Mouse (Mus musculus) brown adipose tissue, adult 24 weeks (tissue): ENCODE results near the gene Ago3. TPM values are rescaled to one million over a fixed set of nuclear protein-coding genes. Genes with fewer than 3 reads are reported as not detected.

ENCODE experiments used
- H3K27ac ChIP-seq: fragments of 200-500 bp; replicated peaks from 2 replicates; pipeline ENCODE4 v1.5.1; 2012; ENCODE audit warnings: low read depth, mild to moderate bottlenecking, low read length
- H3K4me1 ChIP-seq: fragments of 200-500 bp; 2 replicates; pipeline ENCODE4 v1.6.1; 2012; ENCODE audit warnings: low read length, mixed read lengths; ENCODE audit not compliant: control insufficient read depth, insufficient read depth, insufficient read length
- H3K4me3 ChIP-seq: fragments of 200-500 bp; 2 replicates; pipeline ENCODE4 v1.5.1; 2012; ENCODE audit warnings: low read depth, mild to moderate bottlenecking, low read length, moderate library complexity; ENCODE audit not compliant: insufficient read depth
- polyA plus RNA-seq: library from polyadenylated mRNA; stranded (reverse); fragments of >200 nt; gene quantifications from 2 replicates; pipeline ENCODE4 v1.2.4, GENCODE M21; 2012; ENCODE audit not compliant: missing spikeins, insufficient read depth, insufficient read length

Ago3 gene
- polyA plus RNA-seq, 1 experiment: 4.6 TPM

DNA sequence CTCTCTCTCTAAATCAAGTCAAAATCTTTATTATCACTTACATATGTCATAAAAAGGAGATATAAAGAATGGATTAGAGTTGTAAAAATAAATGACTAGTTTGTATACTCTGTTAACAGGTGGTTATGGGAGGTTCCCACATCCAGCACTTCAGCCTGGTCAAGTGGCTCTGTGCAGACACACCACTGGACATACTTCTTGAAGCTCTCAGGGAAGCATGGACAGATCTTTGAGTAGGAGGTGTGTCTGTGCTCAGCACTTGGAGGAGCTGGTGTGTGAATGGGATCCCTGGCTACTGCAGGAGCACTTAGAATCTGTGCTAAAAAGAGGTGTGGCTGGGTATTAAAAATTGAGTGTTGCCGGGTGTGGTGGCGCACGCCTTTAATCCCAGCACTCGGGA, 99.1 kb downstream of the Ago3 start:
- H3K27ac ChIP-seq: no peak overlapping the region
- no peak overlapping the region for H3K4me3 ChIP-seq
- H3K4me1 ChIP-seq: no peaks in the 10 kb centered on the region

DNA sequence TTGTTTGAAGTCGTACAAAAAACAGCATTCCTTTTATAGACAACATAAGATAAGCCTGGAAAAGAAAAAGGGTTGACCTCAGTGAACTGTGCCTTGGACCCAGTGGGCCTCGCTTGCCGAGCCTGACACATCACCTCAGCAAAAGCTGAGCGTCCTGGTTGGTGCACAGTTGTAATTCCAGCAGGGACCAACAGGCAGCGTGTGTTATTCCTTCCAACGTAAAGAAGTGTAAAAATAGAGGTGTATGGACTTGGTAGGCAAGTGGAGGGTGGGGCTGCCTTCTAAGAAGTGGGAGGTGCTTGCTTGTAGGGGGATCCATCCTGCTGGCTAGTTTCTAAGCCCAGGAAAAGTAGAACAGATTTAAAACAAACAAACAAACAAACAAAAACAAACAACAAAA, 103.3 kb downstream of the Ago3 start:
- H3K4me3 ChIP-seq: no peak overlapping the region
- no peaks in the 10 kb centered on the region for H3K4me1 ChIP-seq
- no peak overlapping the region for H3K27ac ChIP-seq

- Histone ChIP-seq H3K27ac (no peak within 1 kb of the TSS), H3K4me1 (no peaks in the 10 kb centered on the region), H3K4me3 (no peak within 1 kb of the TSS)
These were observed 104.0 kb downstream of the Ago3 start, which contains the start of gene Tekt2 for GRCm38 (mm10) chr4:126325281-126325861. TSS of gene Tekt2 (minus strand) at chr4:126325688.

DNA sequence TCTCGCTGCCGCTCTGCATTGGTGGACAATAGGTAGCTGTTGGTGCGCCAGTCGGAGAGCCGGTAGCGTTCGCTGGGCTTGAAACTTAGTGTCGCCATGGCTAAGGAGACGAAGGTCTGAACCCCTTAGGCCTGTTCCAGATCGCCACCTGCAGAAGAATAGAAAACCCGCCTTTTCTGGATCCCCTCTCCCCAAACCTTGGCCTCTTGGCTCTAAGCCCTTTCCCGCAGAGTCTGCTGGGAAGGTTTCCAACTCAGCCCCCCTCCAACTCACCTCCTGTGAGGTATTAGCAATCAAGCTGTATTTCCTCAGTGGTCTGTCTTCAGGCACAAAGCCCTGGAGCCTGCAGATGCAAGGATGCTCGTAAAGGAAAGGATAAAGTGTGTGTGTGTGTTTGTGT, 104.5 kb downstream of the Ago3 start:
- no peak overlapping the region for H3K4me3 ChIP-seq
- no peak overlapping the region for H3K27ac ChIP-seq
- H3K4me1 ChIP-seq: 0 out of 2 replicates have a peak, but pooled peaks cover 2% of the 10 kb centered on the region

DNA sequence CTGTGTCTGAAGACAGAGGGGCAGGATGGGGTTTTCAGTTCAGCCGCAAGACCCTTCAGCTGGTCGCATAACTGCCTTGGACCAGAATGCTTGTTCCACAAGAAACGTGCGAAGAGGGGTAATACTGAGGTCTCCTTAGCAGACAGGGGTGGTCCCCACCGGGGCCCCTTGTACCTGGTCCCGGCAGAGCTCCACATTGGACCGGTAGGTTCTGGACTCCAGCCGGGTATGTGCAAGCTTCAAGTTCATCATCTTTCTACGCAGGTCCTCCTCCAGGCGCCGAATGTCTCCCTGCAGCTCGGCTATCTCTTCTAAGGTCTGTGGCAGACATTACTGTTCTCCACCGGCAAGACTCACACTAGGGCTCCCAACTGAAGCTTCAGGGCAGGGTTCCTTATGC, 106.7 kb downstream of the Ago3 start:
- H3K4me1 ChIP-seq: 0 out of 2 replicates have a peak, but pooled peaks cover 3% of the 10 kb centered on the region
- no peak overlapping the region for H3K4me3 ChIP-seq
- H3K27ac ChIP-seq: no peak overlapping the region

- no peak overlapping the region for H3K27ac ChIP-seq
- H3K4me3 ChIP-seq: peak overlapping the region; percentile 34; the same call in 1 of the 2 replicates
- H3K4me1 ChIP-seq: 0 out of 2 replicates have a peak, but pooled peaks cover 3% of the 10 kb centered on the region
These were observed 107.4 kb downstream of the Ago3 start for GRCm38 (mm10) chr4:126321854-126322511.

- Histone ChIP-seq H3K4me3 (peak within 1 kb of the TSS; percentile 82), H3K4me1 (peaks cover 6% of the 10 kb centered on the region; the same call in 1 of the 2 replicates), H3K27ac (peak within 1 kb of the TSS; percentile 54; the same call in 1 of the 2 replicates)
These were observed 108.1 kb downstream of the Ago3 start, which contains the start of gene Adprhl2 for GRCm38 (mm10) chr4:126321111-126321853. TSS of gene Adprhl2 (minus strand) at chr4:126321703.

DNA sequence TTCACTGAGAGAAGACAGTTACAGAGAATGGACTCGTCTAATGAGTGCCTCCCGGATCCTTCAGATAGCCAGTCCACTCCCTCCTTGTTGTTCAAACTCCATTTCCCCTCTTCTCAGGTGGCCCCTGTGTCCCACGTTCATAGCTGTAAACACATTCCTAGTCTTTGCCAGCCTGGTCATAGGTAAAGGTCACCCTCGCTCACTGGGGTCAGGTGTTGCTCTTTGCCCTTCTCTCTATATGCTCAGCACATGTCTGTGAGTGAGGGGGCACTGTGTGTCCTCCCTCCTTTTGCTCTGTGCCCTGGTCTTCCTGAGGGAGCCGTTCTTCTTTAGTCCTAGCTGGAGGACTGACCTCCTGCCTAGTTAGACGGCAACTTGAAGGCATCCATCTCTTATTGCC, 109.5 kb downstream of the Ago3 start:
- H3K4me1 ChIP-seq: peaks cover 8% of the 10 kb centered on the region; the same call in 1 of the 2 replicates
- no peak overlapping the region for H3K27ac ChIP-seq
- no peak overlapping the region for H3K4me3 ChIP-seq

- Histone ChIP-seq H3K4me3 (no peak overlapping the region), H3K4me1 (peaks cover 8% of the 10 kb centered on the region; the same call in 1 of the 2 replicates), H3K27ac (no peak overlapping the region)
These were observed 112.8 kb downstream of the Ago3 start for GRCm38 (mm10) chr4:126316443-126317040.

- H3K27ac ChIP-seq: no peak overlapping the region
- H3K4me3 ChIP-seq: no peak overlapping the region
- H3K4me1 ChIP-seq: peaks cover 8% of the 10 kb centered on the region; the same call in 1 of the 2 replicates
These were observed 113.4 kb downstream of the Ago3 start for GRCm38 (mm10) chr4:126315931-126316330.

DNA sequence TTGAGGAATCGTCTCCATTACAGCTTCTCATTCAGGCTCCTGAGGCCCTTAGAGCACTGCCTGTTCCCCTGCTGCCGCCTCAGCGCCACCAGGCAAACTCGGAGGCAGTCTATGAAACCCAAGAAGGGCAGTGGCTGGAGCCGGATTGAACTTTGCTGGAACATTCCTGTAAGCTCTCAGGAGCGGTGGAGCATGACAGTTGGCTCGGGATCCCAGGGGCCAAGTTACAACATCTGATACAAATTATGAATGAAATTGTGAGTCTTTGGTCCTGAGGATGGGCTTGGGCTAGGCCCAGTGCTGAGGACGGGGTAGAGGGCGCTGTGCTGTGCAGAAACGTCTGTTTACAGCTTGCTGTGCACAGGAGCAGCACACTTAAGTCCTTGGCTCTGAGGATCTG, 115.0 kb downstream of the Ago3 start:
- Histone ChIP-seq H3K4me1 (peaks cover 5% of the 10 kb centered on the region; the same call in 1 of the 2 replicates), H3K4me3 (no peak overlapping the region), H3K27ac (no peak overlapping the region)

DNA sequence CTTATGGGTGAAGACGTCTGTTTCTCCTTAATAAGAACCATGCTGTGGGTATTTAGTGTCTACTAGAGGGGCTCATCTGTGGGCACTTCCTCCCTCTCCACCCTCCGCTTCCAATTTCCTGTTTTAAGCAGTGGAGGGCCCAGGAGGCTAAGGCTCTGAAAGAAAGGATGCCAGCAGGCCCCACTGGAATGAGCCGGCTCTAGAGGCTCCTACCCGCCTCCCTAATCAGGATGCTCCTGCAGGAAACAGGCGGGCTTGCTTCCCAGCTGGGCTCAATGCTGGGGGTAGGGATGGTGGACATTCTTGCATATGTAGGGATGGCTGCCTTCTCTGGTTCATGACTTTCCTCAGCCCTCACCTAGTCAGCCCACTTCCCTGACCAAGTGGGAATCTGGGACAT, 116.2 kb downstream of the Ago3 start:
- H3K4me3 ChIP-seq: no peak overlapping the region
- H3K4me1 ChIP-seq: peaks cover 5% of the 10 kb centered on the region; the same call in 1 of the 2 replicates
- no peak overlapping the region for H3K27ac ChIP-seq

GRCm38 (mm10) chr4:126311566-126312200, 117.7 kb downstream of the Ago3 start:
- no peak overlapping the region for H3K27ac ChIP-seq
- no peak overlapping the region for H3K4me3 ChIP-seq
- H3K4me1 ChIP-seq: peaks cover 5% of the 10 kb centered on the region; the same call in 1 of the 2 replicates

DNA sequence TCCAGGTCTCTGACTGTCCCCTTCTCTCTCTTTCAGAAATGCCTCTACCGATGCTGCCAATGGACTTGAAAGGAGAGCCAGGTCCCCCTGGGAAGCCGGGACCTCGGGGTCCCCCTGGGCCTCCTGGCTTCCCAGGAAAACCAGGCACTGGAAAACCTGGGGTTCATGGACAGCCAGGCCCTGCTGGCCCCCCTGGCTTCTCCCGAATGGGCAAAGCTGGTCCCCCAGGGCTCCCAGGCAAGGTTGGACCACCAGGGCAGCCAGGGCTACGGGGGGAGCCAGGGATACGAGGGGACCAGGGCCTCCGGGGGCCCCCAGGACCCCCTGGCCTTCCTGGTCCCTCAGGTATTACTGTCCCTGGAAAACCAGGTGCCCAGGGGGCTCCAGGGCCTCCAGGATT, 119.0 kb downstream of the Ago3 start:
- H3K4me1 ChIP-seq: no peaks in the 10 kb centered on the region
- H3K4me3 ChIP-seq: no peak overlapping the region
- H3K27ac ChIP-seq: no peak overlapping the region
